Mouse (Mus musculus) left cerebral cortex, postnatal 14 days (tissue): ENCODE data around the gene Cd27. TPM values are rescaled to one million over a fixed set of nuclear protein-coding genes. Genes with fewer than 3 reads are reported as not detected.

ENCODE experiments used
- DNase-seq, 2 experiments: peaks; one replicate each; pipeline ENCODE4 v3.0.0; 2021 to 2022; ENCODE audit warnings: low spot score in 2 of 2, mixed read lengths in 1 of 2
- intact Hi-C: fragments of 180-260 bp; cut with DNase I; formaldehyde crosslinking; loops from one replicate; pipeline ENCODE4 v1.15.1; 2025
- total RNA-seq, 2 experiments: library from RNA; stranded (reverse); gene quantifications; 2 replicates each; pipeline ENCODE4 v1.2.3; 2021

Cd27 gene
- total RNA-seq, 2 experiments from 2014 or later: not detected

- DNase-seq: no peak
- intact Hi-C loops: no loop called here
Observed at GRCm38 (mm10) chr6:125253863-125254715, 17.3 kb upstream of the Cd27 start.

GRCm38 (mm10) chr6:125252711-125253110, 15.9 kb upstream of the Cd27 start:
- intact Hi-C loops: no loop called here
- DNase-seq: no peak

GRCm38 (mm10) chr6:125252285-125252684, 15.5 kb upstream of the Cd27 start:
- intact Hi-C loops: no loop called here
- no peak for DNase-seq

- intact Hi-C loops: no loop called here
- no peak for DNase-seq
Observed at GRCm38 (mm10) chr6:125244551-125244950, 7.7 kb upstream of the Cd27 start.

GRCm38 (mm10) chr6:125241566-125241965, 4.8 kb upstream of the Cd27 start:
- no peak for DNase-seq
- intact Hi-C loops: no loop called here

- no peak for DNase-seq
- intact Hi-C loops: no loop called here
Observed at GRCm38 (mm10) chr6:125240617-125241016, 3.8 kb upstream of the Cd27 start.

GRCm38 (mm10) chr6:125239547-125239946, 2.7 kb upstream of the Cd27 start:
- intact Hi-C loops: no loop called here
- DNase-seq: no peak

- DNase-seq: no peak
- intact Hi-C loops: no loop called here
Observed at GRCm38 (mm10) chr6:125238396-125238795, 1.6 kb upstream of the Cd27 start.

GRCm38 (mm10) chr6:125237421-125237820, 611 bp upstream of the Cd27 start:
- DNase-seq: no peak

GRCm38 (mm10) chr6:125236341-125236740, 469 bp downstream of the Cd27 start:
- no peak for DNase-seq
- intact Hi-C loops: no loop called here

More at GRCm38 (mm10) chr6:125237421-125237820, 611 bp upstream of the Cd27 start:
- intact Hi-C loops: no loop called here

- DNase-seq: no peak
- intact Hi-C loops: no loop called here
Observed at GRCm38 (mm10) chr6:125234520-125234828, 2.3 kb downstream of the Cd27 start.

GRCm38 (mm10) chr6:125233816-125234519, 2.8 kb downstream of the Cd27 start:
- intact Hi-C loops: no loop called here
- DNase-seq: no peak

GRCm38 (mm10) chr6:125232516-125232915, 4.3 kb downstream of the Cd27 start:
- DNase-seq: no peak
- intact Hi-C loops: no loop called here

GRCm38 (mm10) chr6:125232045-125232437, 4.8 kb downstream of the Cd27 start:
- no peak for DNase-seq
- intact Hi-C loops: no loop called here

GRCm38 (mm10) chr6:125231117-125232044, 5.4 kb downstream of the Cd27 start, which contains the start of gene Tapbpl:
TSS of gene Tapbpl (minus strand) at chr6:125231860.
- DNase-seq: peak in 1 of 2 experiments; percentile 30
- intact Hi-C loops: no loop called here

GRCm38 (mm10) chr6:125230571-125230970, 6.2 kb downstream of the Cd27 start:
- no peak for DNase-seq
- intact Hi-C loops: no loop called here

GRCm38 (mm10) chr6:125225518-125226115, 11.2 kb downstream of the Cd27 start:
- no peak for DNase-seq
- intact Hi-C loops: no loop called here

- DNase-seq: no peak
- intact Hi-C loops: no loop called here
Observed at GRCm38 (mm10) chr6:125222577-125222976, 14.2 kb downstream of the Cd27 start.

- no peak for DNase-seq
- intact Hi-C loops: no loop called here
Observed at GRCm38 (mm10) chr6:125222146-125222545, 14.7 kb downstream of the Cd27 start.
